Mouse (Mus musculus) telencephalon, adult 2 months (tissue): ENCODE data around the gene Ttc39b.

ENCODE experiments used
- DNase-seq: peaks from one replicate; pipeline ENCODE4 v3.0.0-alpha.2; 2011; ENCODE audit warnings: low read depth, low spot score

The Ttc39b gene

DNA sequence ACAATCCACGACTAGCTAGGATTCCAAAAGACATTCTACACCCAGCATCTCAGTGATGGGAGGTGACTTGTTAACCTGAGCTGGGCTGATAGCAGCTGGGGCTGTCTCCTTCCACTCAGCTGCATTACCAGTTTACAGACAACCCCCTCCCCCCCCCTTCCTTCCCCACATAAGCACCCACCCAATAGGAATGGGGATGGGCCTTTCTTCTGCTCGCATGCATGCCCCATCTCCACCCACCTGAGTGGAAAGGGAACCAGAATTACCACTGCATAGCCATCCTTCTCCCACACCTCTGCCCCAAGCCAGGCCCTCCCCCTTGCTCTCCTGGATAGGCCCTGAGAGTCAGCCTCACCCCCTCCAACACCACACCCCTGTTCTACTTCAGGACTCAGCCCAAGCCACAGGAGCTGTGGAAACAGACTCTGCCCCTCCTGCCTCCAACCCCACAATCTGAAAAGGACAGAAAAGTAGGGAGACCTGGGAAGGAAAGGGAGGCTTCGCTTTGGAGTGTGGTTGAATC lies 6.2 kb downstream of the Ttc39b start:
- no peak for DNase-seq

DNA sequence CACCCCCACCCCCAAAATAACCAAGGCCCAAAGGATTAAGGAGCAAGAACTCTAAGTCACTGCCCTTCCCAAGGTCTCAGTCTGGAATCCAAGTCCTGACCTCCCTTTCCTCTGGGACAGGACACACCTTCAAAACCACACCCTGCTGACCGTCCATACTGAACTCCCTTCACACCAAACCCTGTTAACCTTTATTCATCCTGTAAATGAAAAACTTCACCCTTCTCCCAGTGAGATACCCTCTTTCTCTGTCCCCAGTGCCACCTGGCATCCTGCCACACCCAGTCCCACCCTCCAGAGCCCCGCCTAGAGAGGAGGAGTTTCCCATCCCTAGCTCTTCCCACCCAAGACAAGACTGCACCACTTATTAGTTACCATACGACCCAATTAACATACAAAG lies 7.3 kb downstream of the Ttc39b start:
- no peak for DNase-seq

DNA sequence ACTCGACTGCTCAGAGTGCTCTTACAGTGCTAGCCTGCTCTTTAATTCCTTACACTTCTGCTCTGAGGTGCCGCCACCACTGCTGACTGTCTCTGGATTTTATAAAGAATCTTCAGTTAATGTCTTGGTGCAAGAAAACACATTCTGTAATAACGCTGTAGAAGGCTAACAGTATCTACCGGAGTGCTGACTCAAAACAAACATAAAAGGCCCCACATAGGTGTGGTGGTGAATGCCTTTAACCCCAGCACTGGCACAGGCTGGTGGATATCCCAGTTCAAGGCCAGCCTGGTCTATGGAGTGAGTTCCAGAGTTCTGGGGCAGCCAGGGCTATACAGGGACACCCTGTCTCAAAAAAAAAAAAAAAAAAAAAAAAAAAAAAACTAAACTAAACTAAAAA lies 8.1 kb downstream of the Ttc39b start:
- no peak for DNase-seq

DNA sequence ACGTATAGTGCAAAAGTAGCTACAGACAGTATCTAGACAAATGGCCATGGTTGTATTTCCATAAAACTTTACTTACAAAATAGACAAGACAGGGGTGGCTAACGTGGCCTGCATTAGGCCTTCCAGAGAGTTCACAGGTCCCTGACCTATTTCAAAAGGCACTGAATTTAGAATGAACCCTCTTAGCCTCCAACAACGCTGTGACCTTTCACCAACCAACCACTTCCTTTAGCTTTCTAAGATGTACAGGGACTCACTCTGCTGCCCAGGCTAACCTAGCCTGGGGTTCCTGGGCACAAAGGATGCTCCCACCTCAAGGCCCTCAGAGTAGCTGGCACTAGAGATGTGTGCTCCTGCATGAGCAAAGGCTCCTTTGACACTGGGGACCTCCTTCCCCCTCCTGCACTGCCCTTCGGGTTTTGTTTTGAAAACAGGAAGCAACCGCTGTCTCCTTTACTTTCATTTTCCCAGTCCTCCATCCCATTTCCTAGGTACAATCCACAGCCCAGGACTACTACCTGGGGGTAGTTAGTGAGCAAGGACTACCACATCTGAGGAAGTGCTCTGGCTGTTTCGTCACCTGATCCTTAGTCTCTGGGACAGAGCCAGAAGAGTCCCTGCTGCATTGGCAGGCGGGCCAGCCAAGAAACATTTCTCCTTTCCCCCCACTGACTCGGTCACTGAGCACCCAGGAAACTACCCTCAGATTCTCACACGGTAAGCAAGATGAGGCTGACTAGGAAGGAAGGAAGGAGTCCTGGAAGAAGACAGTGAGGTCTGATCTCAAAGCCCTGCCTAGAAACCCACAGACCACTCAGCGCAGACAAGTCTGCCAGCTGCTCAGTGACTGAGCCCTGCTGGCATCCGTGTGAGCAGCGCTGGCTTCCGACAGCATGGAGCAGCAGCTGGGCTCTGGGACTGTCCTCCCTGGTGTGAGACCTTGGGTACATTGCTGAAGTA lies 8.9 kb downstream of the Ttc39b start:
- no peak for DNase-seq

DNA sequence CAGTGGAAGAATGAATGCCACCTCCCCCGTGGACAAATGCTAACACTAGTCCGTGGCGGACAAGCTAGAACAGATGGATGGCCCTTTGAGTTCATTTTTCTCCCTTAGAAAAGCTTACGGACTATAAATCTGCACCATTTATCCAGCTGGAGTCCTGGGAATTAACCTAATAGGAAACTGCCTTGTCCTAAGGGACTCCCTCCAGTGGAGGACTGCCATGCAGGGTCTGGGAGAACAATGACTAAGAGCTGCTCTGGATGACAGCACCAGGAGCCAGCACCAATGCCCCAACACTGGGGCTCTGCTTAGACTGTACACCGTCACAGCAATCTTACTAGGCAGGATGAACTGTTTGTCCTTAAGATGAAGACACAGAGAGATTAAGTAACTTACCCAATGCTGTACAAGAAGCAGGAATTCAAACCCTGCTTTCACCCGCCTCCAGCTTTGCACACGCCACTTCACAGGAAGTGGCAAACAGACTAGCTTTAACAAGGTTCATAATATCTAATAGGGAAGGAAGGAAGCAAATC lies 9.7 kb downstream of the Ttc39b start:
- no peak for DNase-seq

DNA sequence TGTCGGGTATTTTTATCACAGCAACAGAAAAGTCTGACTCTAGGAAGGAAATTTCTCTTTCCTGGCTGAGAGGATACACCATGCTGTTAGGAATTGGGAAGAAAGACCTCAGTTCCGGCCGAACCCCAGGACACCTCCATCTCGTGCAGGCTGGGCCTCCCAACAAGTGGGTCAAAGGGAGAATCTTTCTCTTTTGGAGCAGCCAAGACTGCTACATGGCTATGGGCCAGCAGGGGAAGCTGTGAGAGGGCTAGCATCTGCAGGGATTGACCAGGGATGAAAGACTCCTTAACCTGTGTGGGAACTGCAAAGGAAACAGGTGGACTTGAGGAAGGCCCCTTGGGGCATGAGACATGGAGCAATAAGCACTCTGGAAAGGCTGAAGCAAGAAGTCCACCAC lies 11.7 kb downstream of the Ttc39b start:
- no peak for DNase-seq

DNA sequence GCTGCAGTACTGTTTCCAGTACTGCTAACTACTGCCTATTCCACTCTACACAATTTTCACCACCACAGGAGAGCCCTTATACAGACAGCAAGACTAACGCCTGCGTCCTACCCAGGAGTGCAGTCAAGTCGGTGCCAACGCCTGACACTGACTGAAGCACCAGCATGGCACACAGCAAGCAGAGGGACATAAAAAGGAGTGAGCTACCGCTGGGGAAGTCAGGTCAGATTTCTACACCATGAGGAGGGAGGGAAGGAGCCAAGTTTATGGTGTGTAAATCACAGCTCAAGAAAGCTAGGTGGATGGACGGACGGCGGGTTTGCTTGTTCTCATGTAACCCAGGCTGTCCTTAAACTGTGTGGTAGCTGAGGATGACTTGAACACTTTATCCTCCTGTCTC lies 12.6 kb downstream of the Ttc39b start:
- DNase-seq: no peak

DNA sequence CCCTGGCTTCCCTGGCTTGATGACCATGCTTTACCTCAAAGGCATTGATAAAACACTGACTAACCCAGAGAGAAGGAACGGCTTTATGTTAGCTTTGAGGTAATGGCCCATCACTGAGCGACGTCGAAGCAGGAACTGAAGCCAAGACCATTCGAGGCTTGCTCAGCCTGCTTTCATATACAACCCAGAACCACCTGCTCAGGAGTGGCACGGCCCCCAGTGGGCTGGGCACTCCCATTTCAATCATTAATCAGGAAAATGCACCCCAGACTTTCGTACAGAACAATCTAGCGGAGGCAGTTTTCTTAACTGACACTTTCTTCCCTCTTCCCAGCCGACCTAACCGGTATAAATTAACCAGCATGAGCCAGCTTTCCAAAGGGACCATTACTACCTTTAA lies 13.1 kb downstream of the Ttc39b start:
- no peak for DNase-seq

DNA sequence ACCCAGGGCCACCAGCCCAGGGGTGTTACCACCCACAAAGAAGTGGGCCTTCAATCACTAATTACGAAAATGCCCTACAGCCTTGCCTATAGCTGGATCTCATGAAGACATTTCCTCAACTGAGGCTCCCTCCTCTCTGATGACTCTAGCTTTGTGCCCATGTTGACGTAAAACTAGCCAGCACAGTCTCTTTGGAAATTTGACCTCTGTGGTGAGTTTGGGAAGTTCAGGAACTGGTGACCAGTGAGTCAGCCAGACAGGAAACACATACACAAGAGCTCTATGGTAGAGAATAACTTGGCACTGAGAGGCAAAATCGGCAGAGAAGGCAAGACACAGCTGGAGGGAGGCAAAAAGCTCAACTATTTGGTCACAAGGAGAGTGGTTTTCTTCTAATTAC lies 15.1 kb downstream of the Ttc39b start:
- no peak for DNase-seq

DNA sequence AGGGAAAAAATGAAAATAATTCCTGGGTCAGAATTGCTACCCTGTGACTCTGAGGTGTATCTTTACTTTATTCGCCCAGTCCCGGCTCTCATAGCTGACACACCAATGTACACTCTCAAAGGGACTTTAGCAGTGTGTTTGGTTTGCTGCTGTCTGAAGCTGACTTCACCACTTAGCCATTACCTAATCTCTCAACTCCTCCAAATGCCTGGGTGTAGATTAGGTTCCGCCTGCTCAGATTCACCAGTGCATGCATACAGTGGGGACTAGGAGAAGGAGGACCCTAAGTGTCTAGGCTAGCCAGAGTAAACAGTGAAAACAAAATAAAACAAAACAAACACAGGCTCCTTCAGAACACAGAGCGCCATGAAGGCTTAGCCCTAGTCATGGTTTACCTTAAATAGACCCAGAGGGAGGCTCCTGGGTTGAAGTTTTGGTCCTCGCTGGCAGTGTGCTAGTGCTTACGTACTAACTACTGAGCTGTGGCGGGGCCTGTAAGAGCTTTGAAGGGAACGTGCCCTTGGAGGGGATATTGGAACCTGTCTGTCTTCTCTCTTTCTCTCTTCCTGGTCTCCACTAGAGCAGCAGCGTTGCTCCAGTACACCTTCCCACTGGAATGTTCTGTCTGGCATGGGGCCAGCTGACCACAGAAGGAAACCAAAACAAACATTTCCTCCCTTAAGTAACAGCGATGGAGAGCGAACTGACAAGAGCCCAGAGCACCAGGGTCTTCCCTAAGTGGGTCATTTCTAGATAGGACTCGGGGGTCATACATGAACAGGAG lies 16.2 kb downstream of the Ttc39b start:
- DNase-seq: no peak

DNA sequence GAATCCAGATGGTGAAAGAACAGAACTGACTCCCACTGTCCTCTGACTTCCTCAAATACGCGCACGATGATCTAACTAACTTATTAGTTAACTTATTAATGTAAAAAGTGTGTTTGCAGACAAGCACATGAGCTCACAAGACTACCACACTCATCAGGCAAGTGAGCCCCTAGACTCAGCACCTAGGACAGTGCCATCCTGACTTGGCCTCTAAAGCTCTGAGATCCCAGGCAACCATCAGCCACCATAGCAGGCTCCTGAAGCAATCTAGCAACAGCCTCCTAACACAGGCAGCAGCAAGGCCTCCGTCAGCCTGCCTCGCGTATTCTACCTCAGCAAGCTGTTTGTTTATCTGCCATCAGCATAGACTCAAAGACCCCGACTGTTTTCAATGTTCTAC lies 17.2 kb downstream of the Ttc39b start:
- no peak for DNase-seq

DNA sequence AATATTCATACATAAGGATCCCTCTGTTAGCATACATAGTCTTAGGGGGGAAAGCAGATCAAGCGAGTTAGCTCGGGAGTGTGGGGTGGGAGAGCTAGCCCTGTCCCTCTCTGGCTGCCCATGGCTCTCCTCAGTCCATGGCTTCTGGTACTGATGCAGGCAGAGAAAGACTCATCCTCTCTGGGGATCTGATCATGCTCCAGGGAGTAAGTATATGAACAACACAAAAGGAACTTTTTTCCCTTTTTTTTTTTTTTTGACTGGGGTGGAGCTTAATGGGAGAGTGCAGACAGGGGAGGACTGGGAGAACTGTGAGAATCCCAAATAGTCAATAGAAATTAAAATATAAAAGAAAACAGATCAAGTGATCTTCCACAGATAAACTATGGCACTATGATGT lies 19.0 kb downstream of the Ttc39b start:
- DNase-seq: no peak

DNA sequence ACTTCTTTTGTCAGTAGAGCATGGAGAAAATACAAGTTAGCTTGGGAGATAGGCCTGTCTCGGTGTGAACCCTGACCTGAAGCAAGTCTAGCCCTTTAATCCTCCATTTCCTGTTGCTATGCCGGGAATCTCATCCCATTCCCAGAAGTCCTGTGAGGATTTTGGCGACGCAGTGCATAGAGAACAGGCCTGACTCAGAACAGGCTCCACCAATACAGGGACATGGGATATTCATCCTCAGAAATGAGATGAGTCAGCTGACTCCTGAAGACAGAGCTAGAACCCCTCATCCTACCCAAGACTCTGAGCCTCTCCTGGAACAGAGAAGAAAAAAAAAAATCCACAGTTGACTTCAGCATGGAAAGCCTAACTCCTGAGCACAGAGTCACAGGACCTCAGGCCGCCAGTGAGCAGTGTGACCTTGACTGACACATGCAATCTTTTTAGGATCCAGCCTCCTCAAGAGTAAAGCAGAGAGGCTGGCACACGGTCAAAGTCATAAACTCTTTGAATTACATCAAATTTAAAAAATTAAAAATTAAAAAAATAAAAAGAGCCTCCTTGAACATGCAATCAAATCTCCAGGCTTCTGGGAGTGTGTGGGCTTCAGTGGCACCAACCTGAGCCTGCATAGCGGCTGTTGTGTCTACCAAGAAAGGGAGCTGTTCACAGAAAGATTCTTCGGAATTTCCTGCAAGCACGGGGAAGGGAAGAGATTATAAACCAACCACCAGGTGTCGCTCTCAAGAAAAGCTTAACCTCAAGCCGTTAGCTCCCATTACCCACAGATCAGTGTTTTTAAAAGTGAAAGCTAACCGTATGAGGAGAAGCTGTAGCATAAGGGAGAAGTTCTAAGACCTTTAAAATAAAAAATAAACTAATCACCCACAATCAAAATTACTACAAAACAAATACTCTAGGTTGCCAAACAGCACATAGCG lies 20.9 kb downstream of the Ttc39b start:
- peak; percentile 94 for DNase-seq

DNA sequence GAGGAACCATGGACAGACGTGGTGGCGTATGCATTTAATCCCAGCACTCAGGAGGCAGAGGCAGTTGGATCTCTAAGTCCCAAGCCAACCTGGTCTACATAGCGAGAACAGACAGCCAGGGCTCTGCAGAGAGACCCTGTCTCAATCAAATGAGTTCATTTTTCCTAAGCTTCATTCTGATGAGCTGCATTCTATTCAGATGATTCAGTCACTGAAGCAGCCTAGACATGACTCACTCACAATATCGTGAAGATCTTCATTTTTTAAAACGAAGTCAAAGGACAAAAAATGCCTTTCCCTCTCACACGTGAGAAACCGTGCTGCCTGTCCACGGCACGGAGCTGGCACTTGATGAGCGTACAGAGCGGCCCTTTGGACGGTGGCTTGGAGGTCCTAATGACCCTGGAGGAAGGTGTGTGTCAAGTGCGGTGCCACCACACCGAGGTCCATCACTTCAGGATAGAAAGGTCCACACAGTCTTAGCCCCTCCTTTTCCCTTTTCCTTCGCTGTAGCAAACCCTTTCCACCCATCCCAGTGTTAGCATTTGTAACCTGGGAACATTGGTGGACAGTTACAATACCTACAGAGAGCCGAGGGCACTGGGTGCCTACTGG lies 21.8 kb downstream of the Ttc39b start:
- no peak for DNase-seq

DNA sequence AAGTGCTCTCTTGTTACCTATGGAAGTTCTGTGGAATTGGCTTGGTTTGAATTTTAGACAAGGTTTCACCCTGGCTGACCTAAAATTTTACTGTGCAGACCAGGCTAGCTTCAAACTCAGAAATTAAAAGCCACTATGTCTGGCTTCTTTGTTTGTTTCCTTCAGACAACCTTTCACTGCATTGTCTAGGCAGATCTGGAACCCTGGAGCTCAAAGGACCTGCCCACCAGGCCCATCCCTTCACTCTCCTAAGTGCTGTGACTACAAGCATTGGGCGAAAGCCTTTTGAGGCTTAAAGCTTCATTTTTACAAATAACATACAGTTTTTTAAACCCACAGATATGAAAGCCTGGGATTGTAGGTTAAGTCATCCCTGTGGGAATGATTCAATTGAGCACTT lies 22.3 kb downstream of the Ttc39b start:
- no peak for DNase-seq

DNA sequence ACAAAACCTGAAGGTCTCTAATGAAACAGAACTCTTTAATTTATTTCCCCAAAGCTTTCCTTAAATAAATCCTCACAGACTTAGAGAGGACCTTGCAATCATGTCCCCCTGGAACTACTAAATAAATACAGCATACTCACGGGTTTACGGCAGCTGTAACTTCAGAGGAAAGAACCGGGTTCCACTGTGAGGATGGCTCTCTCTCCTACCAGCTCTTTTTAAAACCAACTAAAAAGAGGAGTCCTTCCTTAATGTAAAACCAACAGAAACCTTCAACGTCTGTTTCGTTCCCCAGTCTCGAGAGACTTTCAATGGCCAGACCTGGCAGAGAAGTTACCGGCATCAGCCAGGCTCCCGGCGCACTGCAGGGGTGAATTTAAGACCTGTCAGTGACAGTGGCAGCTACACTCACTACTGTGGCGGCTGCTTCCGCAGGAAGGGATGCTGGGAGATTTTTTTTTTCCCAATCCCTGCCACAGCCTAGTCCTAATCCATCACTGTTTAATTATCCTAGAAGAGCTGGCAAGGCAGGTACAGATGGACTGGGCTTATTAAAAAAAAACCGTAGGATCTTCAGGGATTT lies 39.2 kb downstream of the Ttc39b start:
- no peak for DNase-seq

DNA sequence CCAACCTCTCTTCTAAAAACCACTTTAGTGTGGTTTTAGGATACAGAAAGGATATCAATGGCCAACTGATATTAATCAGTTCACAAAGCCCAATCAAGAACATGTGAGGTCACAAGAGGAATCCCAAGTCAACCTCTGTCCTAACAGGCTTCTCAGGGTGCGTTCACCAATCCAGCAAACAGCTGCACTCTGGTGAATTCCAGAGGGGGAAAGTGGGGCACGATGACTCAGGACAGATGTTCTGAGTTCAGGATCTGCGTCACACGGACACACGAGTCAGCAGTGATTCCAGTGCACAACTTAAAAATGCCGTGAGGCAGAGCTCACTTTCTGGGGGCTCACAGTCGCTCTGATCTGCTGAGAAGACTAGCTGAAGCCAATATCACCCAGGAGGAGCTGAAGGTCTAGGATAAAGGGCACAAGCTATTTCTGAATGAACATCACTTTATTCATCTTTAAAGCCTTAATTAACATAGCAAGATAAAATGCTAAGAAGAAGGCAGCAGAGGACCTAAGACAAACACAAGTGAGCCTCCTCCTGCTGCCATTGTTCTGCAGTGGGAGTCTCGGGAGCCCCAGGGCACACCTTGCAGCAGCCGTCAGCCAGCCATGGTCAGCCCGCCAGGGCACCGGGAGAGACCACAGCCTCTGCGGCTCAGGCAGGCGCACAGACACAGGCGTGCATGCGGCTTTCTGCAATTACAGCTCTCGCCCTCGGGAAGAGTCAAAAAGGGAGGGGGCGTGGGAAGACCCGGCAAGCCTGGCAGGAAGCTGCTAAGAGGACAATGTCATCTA lies 39.9 kb downstream of the Ttc39b start:
- DNase-seq: no peak

DNA sequence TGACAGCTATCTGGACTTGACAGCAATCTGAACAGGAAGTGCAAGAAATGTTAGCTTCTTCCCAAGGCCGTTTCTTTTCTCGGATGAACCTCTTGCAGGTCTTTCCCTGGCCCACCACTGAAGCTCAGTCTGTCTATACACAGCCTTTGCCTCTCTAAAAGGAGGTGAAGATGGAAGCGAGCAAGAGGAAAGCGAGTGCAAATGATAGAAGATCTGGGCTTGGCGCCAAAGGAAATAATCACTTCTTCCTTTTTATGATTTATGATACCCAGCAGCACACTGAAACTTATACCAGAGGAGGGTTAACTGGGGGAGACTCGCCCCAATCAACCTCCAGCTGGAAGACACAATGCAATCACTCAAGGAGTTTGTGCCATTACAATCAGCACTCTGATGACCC lies 41.6 kb downstream of the Ttc39b start:
- no peak for DNase-seq

DNA sequence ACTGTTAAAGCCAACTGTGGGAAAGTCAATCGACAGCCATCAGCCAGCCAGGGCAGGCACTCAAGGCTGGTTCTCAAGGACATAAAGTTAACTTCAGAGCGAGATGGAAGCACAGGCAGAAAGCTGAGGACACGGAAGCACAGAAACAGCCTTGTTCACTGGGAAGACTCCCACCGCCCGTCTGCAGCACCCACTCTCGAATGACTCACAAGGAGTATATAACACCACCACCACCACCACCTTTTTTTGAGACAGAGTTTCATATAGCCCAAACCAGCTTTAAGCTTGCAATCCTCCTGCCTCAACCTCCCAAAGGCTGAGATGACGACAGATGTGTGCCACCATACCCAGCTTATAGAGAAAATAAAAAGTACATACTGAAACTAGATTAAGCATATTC lies 44.8 kb downstream of the Ttc39b start:
- no peak for DNase-seq

DNA sequence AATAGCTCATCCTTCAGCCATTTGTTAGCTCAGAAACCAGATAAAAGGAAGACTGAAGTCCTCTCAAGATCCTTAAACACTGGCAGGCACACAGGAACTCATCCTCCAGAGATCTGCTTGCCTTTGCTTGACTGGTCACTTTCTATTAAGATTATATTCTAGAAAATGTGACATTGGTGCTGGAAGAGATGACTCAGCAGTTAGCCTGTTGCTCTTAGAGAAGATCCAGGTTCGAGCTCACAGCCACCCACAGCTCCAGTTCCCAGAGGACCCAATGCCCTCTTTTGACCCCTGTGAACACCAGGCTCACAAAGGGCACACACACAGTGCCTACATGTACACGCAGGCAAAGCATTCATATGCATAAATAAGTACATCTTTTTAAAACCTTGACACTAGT lies 49.8 kb downstream of the Ttc39b start:
- DNase-seq: no peak
